Mouse (Mus musculus): ENCODE measurements around the gene Gm48551. TPM values are rescaled to one million over a fixed set of nuclear protein-coding genes. Genes with fewer than 3 reads are reported as not detected.

Gene Gm48551
- polyA plus RNA-seq, 1 experiment from 2014 or later = 3.0 TPM

GRCm38 (mm10) chr10:81388505-81389055, 4.3 kb downstream of the Gm48551 start, which contains the start of gene Gm48552:
TSS of gene Gm48552 (plus strand) at chr10:81389005.
- peaks cover 2% of the 10 kb centered on the region; the same call in 1 of the 2 replicates for H3K36me3 ChIP-seq (ENCODE audit: control insufficient read depth, insufficient read depth, low read length)
- no peak for DNase-seq (ENCODE audit: low spot score)
- ATAC-seq (replicated peaks; ENCODE audit: low FRiP score) = no peak
- H3K4me2 ChIP-seq (ENCODE audit: low read depth, low read length, severe bottlenecking) = no peak within 1 kb of the TSS
- no peak within 1 kb of the TSS for H3K4me3 ChIP-seq (ENCODE audit: low read depth, low read length)
- H3K9me3 ChIP-seq (ENCODE audit: control insufficient read depth, low read length) = no peaks in the 10 kb centered on the region
- no peak within 1 kb of the TSS for H3K9ac ChIP-seq (ENCODE audit: low read length)
- WGBS = 95% methylated on average over 5 of the region's 5 CpGs
- no peak within 1 kb of the TSS for H3K27ac ChIP-seq (ENCODE audit: low read depth, low read length)
- peaks cover 11% of the 10 kb centered on the region for H3K4me1 ChIP-seq (replicated peaks; ENCODE audit: control insufficient read depth, insufficient read depth, low read length)
- no peaks in the 10 kb centered on the region for H3K27me3 ChIP-seq (ENCODE audit: control insufficient read depth, insufficient read depth, low read length)

- Histone ChIP-seq H3K9ac (ENCODE audit: low read length) (no peak overlapping the region), H3K9me3 (ENCODE audit: control insufficient read depth, low read length) (no peaks in the 10 kb centered on the region), H3K36me3 (ENCODE audit: control insufficient read depth, insufficient read depth, low read length) (peaks cover 2% of the 10 kb centered on the region; the same call in 1 of the 2 replicates), H3K4me1 (replicated peaks; ENCODE audit: control insufficient read depth, insufficient read depth, low read length) (peaks cover 11% of the 10 kb centered on the region), H3K4me2 (ENCODE audit: low read depth, low read length, severe bottlenecking) (no peak overlapping the region), H3K27ac (ENCODE audit: low read depth, low read length) (no peak overlapping the region), H3K4me3 (ENCODE audit: low read depth, low read length) (no peak overlapping the region), H3K27me3 (ENCODE audit: control insufficient read depth, insufficient read depth, low read length) (no peaks in the 10 kb centered on the region)
- ATAC-seq (replicated peaks; ENCODE audit: low FRiP score) (no peak), DNase-seq (ENCODE audit: low spot score) (no peak)
- WGBS = 66% methylated on average over 3 of the region's 3 CpGs
Observed at GRCm38 (mm10) chr10:81389373-81389772, 5.1 kb downstream of the Gm48551 start.

- no peaks in the 10 kb centered on the region for H3K27me3 ChIP-seq (ENCODE audit: control insufficient read depth, insufficient read depth, low read length)
- no peak overlapping the region for H3K4me2 ChIP-seq (ENCODE audit: low read depth, low read length, severe bottlenecking)
- peak; percentile 89 for DNase-seq (ENCODE audit: low spot score)
- peaks cover 8% of the 10 kb centered on the region for H3K4me1 ChIP-seq (replicated peaks; ENCODE audit: control insufficient read depth, insufficient read depth, low read length)
- 59% methylated on average over 23 of the region's 23 CpGs for WGBS
- no peak overlapping the region for H3K27ac ChIP-seq (ENCODE audit: low read depth, low read length)
- no peak overlapping the region for H3K9ac ChIP-seq (ENCODE audit: low read length)
- peaks cover 2% of the 10 kb centered on the region; the same call in 1 of the 2 replicates for H3K36me3 ChIP-seq (ENCODE audit: control insufficient read depth, insufficient read depth, low read length)
- no peaks in the 10 kb centered on the region for H3K9me3 ChIP-seq (ENCODE audit: control insufficient read depth, low read length)
- peak; percentile 66; the same call in 1 of the 2 replicates for ATAC-seq (replicated peaks; ENCODE audit: low FRiP score)
- no peak overlapping the region for H3K4me3 ChIP-seq (ENCODE audit: low read depth, low read length)
Observed at GRCm38 (mm10) chr10:81389801-81390677, 5.8 kb downstream of the Gm48551 start.

- DNase-seq (ENCODE audit: low spot score) = no peak
- H3K27ac ChIP-seq (ENCODE audit: low read depth, low read length) = no peak overlapping the region
- peaks cover 2% of the 10 kb centered on the region; the same call in 1 of the 2 replicates for H3K36me3 ChIP-seq (ENCODE audit: control insufficient read depth, insufficient read depth, low read length)
- H3K9me3 ChIP-seq (ENCODE audit: control insufficient read depth, low read length) = no peaks in the 10 kb centered on the region
- ATAC-seq (replicated peaks; ENCODE audit: low FRiP score) = no peak
- H3K4me3 ChIP-seq (ENCODE audit: low read depth, low read length) = no peak overlapping the region
- H3K9ac ChIP-seq (ENCODE audit: low read length) = no peak overlapping the region
- H3K4me1 ChIP-seq (replicated peaks; ENCODE audit: control insufficient read depth, insufficient read depth, low read length) = peaks cover 5% of the 10 kb centered on the region; the same call in 1 of the 2 replicates
- no peak overlapping the region for H3K4me2 ChIP-seq (ENCODE audit: low read depth, low read length, severe bottlenecking)
- H3K27me3 ChIP-seq (ENCODE audit: control insufficient read depth, insufficient read depth, low read length) = no peaks in the 10 kb centered on the region
- 90% methylated on average over 13 of the region's 13 CpGs for WGBS
Observed at GRCm38 (mm10) chr10:81390678-81390965, 6.4 kb downstream of the Gm48551 start.

GRCm38 (mm10) chr10:81392270-81392669, 8.0 kb downstream of the Gm48551 start:
- Histone ChIP-seq H3K4me2 (ENCODE audit: low read depth, low read length, severe bottlenecking) (no peak overlapping the region), H3K27me3 (ENCODE audit: control insufficient read depth, insufficient read depth, low read length) (no peaks in the 10 kb centered on the region), H3K9me3 (ENCODE audit: control insufficient read depth, low read length) (no peaks in the 10 kb centered on the region), H3K4me3 (ENCODE audit: low read depth, low read length) (no peak overlapping the region), H3K36me3 (ENCODE audit: control insufficient read depth, insufficient read depth, low read length) (peaks cover 2% of the 10 kb centered on the region; the same call in 1 of the 2 replicates), H3K27ac (ENCODE audit: low read depth, low read length) (no peak overlapping the region), H3K4me1 (replicated peaks; ENCODE audit: control insufficient read depth, insufficient read depth, low read length) (peaks cover 3% of the 10 kb centered on the region), H3K9ac (ENCODE audit: low read length) (no peak overlapping the region)
- DNase-seq (ENCODE audit: low spot score) (no peak), ATAC-seq (replicated peaks; ENCODE audit: low FRiP score) (no peak)
- WGBS = 81% methylated on average over 6 of the region's 6 CpGs

- peak within 1 kb of the TSS; percentile 3; the same call in 1 of the 2 replicates for H3K9ac ChIP-seq (ENCODE audit: low read length)
- peaks cover 3% of the 10 kb centered on the region for H3K4me1 ChIP-seq (replicated peaks; ENCODE audit: control insufficient read depth, insufficient read depth, low read length)
- DNase-seq (ENCODE audit: low spot score) (no peak), ATAC-seq (replicated peaks; ENCODE audit: low FRiP score) (no peak)
- H3K27ac ChIP-seq (ENCODE audit: low read depth, low read length) = no peak within 1 kb of the TSS
- no peaks in the 10 kb centered on the region for H3K27me3 ChIP-seq (ENCODE audit: control insufficient read depth, insufficient read depth, low read length)
- peaks cover 2% of the 10 kb centered on the region; the same call in 1 of the 2 replicates for H3K36me3 ChIP-seq (ENCODE audit: control insufficient read depth, insufficient read depth, low read length)
- no peaks in the 10 kb centered on the region for H3K9me3 ChIP-seq (ENCODE audit: control insufficient read depth, low read length)
- 71% methylated on average over 14 of the region's 14 CpGs for WGBS
- H3K4me2 ChIP-seq (ENCODE audit: low read depth, low read length, severe bottlenecking) = peak within 1 kb of the TSS; percentile 34; the same call in 1 of the 2 replicates
- H3K4me3 ChIP-seq (ENCODE audit: low read depth, low read length) = peak within 1 kb of the TSS; percentile 1; the same call in 1 of the 2 replicates
Observed at GRCm38 (mm10) chr10:81392781-81393185, 8.5 kb downstream of the Gm48551 start, which contains the start of gene Smim24. TSS of gene Smim24 (plus strand) at chr10:81393051.

GRCm38 (mm10) chr10:81393456-81394063, 9.3 kb downstream of the Gm48551 start:
- H3K27ac ChIP-seq (ENCODE audit: low read depth, low read length) = no peak overlapping the region

GRCm38 (mm10) chr10:81395127-81395526, 10.9 kb downstream of the Gm48551 start:
- ATAC-seq (replicated peaks; ENCODE audit: low FRiP score) = peak; percentile 45; the same call in 1 of the 2 replicates
- peak; percentile 89 for DNase-seq (ENCODE audit: low spot score)
- H3K4me1 ChIP-seq (replicated peaks; ENCODE audit: control insufficient read depth, insufficient read depth, low read length) = peaks cover 3% of the 10 kb centered on the region
- H3K4me3 ChIP-seq (ENCODE audit: low read depth, low read length) = no peak overlapping the region
- 18% methylated on average over 5 of the region's 5 CpGs for WGBS
- no peaks in the 10 kb centered on the region for H3K27me3 ChIP-seq (ENCODE audit: control insufficient read depth, insufficient read depth, low read length)
- H3K9me3 ChIP-seq (ENCODE audit: control insufficient read depth, low read length) = no peaks in the 10 kb centered on the region
- no peak overlapping the region for H3K27ac ChIP-seq (ENCODE audit: low read depth, low read length)
- no peaks in the 10 kb centered on the region for H3K36me3 ChIP-seq (ENCODE audit: control insufficient read depth, insufficient read depth, low read length)
- no peak overlapping the region for H3K4me2 ChIP-seq (ENCODE audit: low read depth, low read length, severe bottlenecking)
- no peak overlapping the region for H3K9ac ChIP-seq (ENCODE audit: low read length)

More at GRCm38 (mm10) chr10:81393456-81394063, 9.3 kb downstream of the Gm48551 start:
- H3K27me3 ChIP-seq (ENCODE audit: control insufficient read depth, insufficient read depth, low read length) = no peaks in the 10 kb centered on the region
- H3K4me2 ChIP-seq (ENCODE audit: low read depth, low read length, severe bottlenecking) = peak overlapping the region; percentile 34; the same call in 1 of the 2 replicates
- peak overlapping the region; percentile 3; the same call in 1 of the 2 replicates for H3K9ac ChIP-seq (ENCODE audit: low read length)
- peaks cover 3% of the 10 kb centered on the region for H3K4me1 ChIP-seq (replicated peaks; ENCODE audit: control insufficient read depth, insufficient read depth, low read length)
- H3K36me3 ChIP-seq (ENCODE audit: control insufficient read depth, insufficient read depth, low read length) = no peaks in the 10 kb centered on the region
- DNase-seq (ENCODE audit: low spot score) (no peak), ATAC-seq (replicated peaks; ENCODE audit: low FRiP score) (no peak)
- H3K4me3 ChIP-seq (ENCODE audit: low read depth, low read length) = peak overlapping the region; percentile 1; the same call in 1 of the 2 replicates
- H3K9me3 ChIP-seq (ENCODE audit: control insufficient read depth, low read length) = no peaks in the 10 kb centered on the region
- 5% methylated on average over 19 of the region's 19 CpGs for WGBS
